Comparison of ENCODE assay signal across 12 mouse cellular contexts in genomic region chr7:4125306-4125705, GRCm38 (mm10). TPM values are rescaled to one million over a fixed set of nuclear protein-coding genes. Genes with fewer than 3 reads are reported as not detected.
A peak's percentile ranks its signal among the peaks of the same experiment; 100 is the strongest.
DNase-seq lines count a peak whose midpoint lies in the region; ATAC-seq and TF ChIP-seq lines count a peak whose summit lies in the region.
"Had no signal": no experiment of that assay in that cellular context is flagged by ENCODE, and none has a peak within 500 bp of the region (broad histone marks: within the 10 kb centered on the region; RNA-seq: fewer than 3 reads in every experiment).

No protein-coding gene starts in this region.

- 0 out of 2 replicates have a peak, but pooled peaks cover under 1% of the 10 kb centered on the region for H3K27me3 ChIP-seq in kidney, postnatal 0 days (ENCODE audit: insufficient read depth, low read length)
- peaks cover 8% of the 10 kb centered on the region; the same call in 1 of the 2 replicates for H3K27me3 ChIP-seq in hindbrain, embryonic 10.5 days (ENCODE audit: insufficient read depth, poor library complexity, severe bottlenecking)
- no peaks in the 10 kb centered on the region for H3K27me3 ChIP-seq in midbrain, postnatal 0 days (ENCODE audit: insufficient read depth, low read length)

- H3K36me3 ChIP-seq in kidney, postnatal 0 days (ENCODE audit: insufficient read depth, low read length), result no peaks in the 10 kb centered on the region
- H3K36me3 ChIP-seq in hindbrain, embryonic 10.5 days, result peaks cover 49% of the 10 kb centered on the region
- peaks cover 25% of the 10 kb centered on the region for H3K36me3 ChIP-seq in midbrain, postnatal 0 days (ENCODE audit: insufficient read depth, low read length)

- no peaks in the 10 kb centered on the region for H3K9me3 ChIP-seq in kidney, postnatal 0 days (replicated peaks; ENCODE audit: low read length)
- 0 out of 2 replicates have a peak, but pooled peaks cover 3% of the 10 kb centered on the region for H3K9me3 ChIP-seq in hindbrain, embryonic 10.5 days
- H3K9me3 ChIP-seq in midbrain, postnatal 0 days (ENCODE audit: low read length), result no peaks in the 10 kb centered on the region

- TF ChIP-seq CTCF in kidney, postnatal 0 days (IDR thresholded peaks at IDR 0.05; ENCODE audit: low read depth), result peak; percentile 25; the same call in 1 of the 2 replicates
- TF ChIP-seq CTCF in midbrain, postnatal 0 days (IDR thresholded peaks at IDR 0.05), result peak; percentile 37

- DNase-seq in kidney, postnatal 0 days (ENCODE audit: low spot score), result no peak
- no peak for DNase-seq in kidney, postnatal 10 days
- DNase-seq in cerebellum, adult 9-11 months, result peak; percentile 49
- DNase-seq in hindbrain, embryonic 10.5 days (ENCODE audit: low spot score), result no peak
- no peak for DNase-seq in midbrain, postnatal 0 days (ENCODE audit: low spot score)
- no peak for DNase-seq in adrenal gland, adult 8-10 months
- DNase-seq in ovary, postnatal 10 days (ENCODE audit: low spot score), result no peak
- DNase-seq in embryo, embryonic 11 days, result no peak
- DNase-seq: kidney, adult 18-20 months had no signal

- no peak overlapping the region for H3K9ac ChIP-seq in kidney, postnatal 0 days (ENCODE audit: low read depth, low read length)
- 0 out of 2 replicates have a peak overlapping the region, but pooled peaks have one; percentile 29 for H3K9ac ChIP-seq in midbrain, postnatal 0 days (replicated peaks; ENCODE audit: low read length, poor library complexity, severe bottlenecking)

- no peak overlapping the region for H3K4me3 ChIP-seq in kidney, postnatal 0 days (replicated peaks; ENCODE audit: low read depth, low read length)
- H3K4me3 ChIP-seq in hindbrain, embryonic 10.5 days, result peak overlapping the region; percentile 68; the same call in 1 of the 2 replicates
- H3K4me3 ChIP-seq in midbrain, postnatal 0 days (ENCODE audit: low read depth, low read length), result no peak overlapping the region

- no peak overlapping the region for H3K4me2 ChIP-seq in kidney, postnatal 0 days (ENCODE audit: low read length)
- H3K4me2 ChIP-seq in midbrain, postnatal 0 days (ENCODE audit: low read depth, low read length, poor library complexity, severe bottlenecking), result no peak overlapping the region
- H3K4me2 ChIP-seq: heart, embryonic 11.5 days had no signal

- H3K4me1 ChIP-seq in kidney, postnatal 0 days (replicated peaks; ENCODE audit: insufficient read depth, low read length), result no peaks in the 10 kb centered on the region
- peaks cover 55% of the 10 kb centered on the region for H3K4me1 ChIP-seq in hindbrain, embryonic 10.5 days (replicated peaks)
- H3K4me1 ChIP-seq in midbrain, postnatal 0 days (ENCODE audit: insufficient read depth, low read length), result peaks cover 14% of the 10 kb centered on the region

- no peak for ATAC-seq in kidney, postnatal 0 days (replicated peaks; ENCODE audit: low FRiP score, low read depth)
- ATAC-seq in midbrain, postnatal 0 days (ENCODE audit: low FRiP score), result no peak

- H3K27ac ChIP-seq in kidney, postnatal 0 days, result no peak overlapping the region
- peak overlapping the region; percentile 89 for H3K27ac ChIP-seq in hindbrain, embryonic 10.5 days
- peak overlapping the region; percentile 83 for H3K27ac ChIP-seq in midbrain, postnatal 0 days (ENCODE audit: low read depth, low read length)
- H3K27ac ChIP-seq: macrophage had no signal

- 34% methylated on average over 9 of the region's 9 CpGs for WGBS in kidney, postnatal 0 days
- WGBS in hindbrain, embryonic 10.5 days, result 31% methylated on average over 9 of the region's 9 CpGs
- WGBS in midbrain, postnatal 0 days, result 28% methylated on average over 9 of the region's 9 CpGs

RNA-seq across cellular contexts. Expression of gene Ttyh1, which starts 6.1 kb away (rescaled TPM):
- 1.5 and 1.9 TPM in 2 replicates for polyA plus RNA-seq in kidney, postnatal 0 days (2015; fragmentation: Nextera tagmentation; extraction: Ambion mirVana)
- polyA plus RNA-seq in hindbrain, embryonic 10.5 days (2016; fragmentation: Nextera tagmentation; extraction: Ambion mirVana), result 31.2 and 67.4 TPM in 2 replicates
- total RNA-seq in midbrain, postnatal 0 days (2014; rRNA removed), result 433 and 742 TPM in 2 replicates
- 186 and 226 TPM in 2 replicates for polyA plus RNA-seq in midbrain, postnatal 0 days (2015; fragmentation: Nextera tagmentation; extraction: Ambion mirVana)
- 1 to 10 TPM in 3 of 4 experiments, under 1 TPM in 1; 0.80 to 2.0 (median 1.6) TPM for total RNA-seq in adrenal gland, adult 8-10 months (2022)

RNA-seq across cellular contexts. Expression of gene Leng8, which starts 11.5 kb away (rescaled TPM):
- polyA plus RNA-seq in kidney, postnatal 0 days (2015; fragmentation: Nextera tagmentation; extraction: Ambion mirVana), result 30.4 and 30.8 TPM in 2 replicates
- polyA plus RNA-seq in hindbrain, embryonic 10.5 days (2016; fragmentation: Nextera tagmentation; extraction: Ambion mirVana), result 68.7 and 91.4 TPM in 2 replicates
- total RNA-seq in midbrain, postnatal 0 days (2014; rRNA removed), result 176 and 253 TPM in 2 replicates
- 52.7 and 64.1 TPM in 2 replicates for polyA plus RNA-seq in midbrain, postnatal 0 days (2015; fragmentation: Nextera tagmentation; extraction: Ambion mirVana)
- total RNA-seq in adrenal gland, adult 8-10 months (2022), result 100 to 1,000 TPM in 3 of 4 experiments, 10 to 100 TPM in 1; 83.9 to 238 (median 155) TPM

RNA-seq across cellular contexts. Expression of gene Leng9, which starts 24.9 kb away (rescaled TPM):
- 4.1 and 4.4 TPM in 2 replicates for polyA plus RNA-seq in kidney, postnatal 0 days (2015; fragmentation: Nextera tagmentation; extraction: Ambion mirVana)
- 1.6 and 2.5 TPM in 2 replicates for polyA plus RNA-seq in hindbrain, embryonic 10.5 days (2016; fragmentation: Nextera tagmentation; extraction: Ambion mirVana)
- 3.3 and 4.9 TPM in 2 replicates for total RNA-seq in midbrain, postnatal 0 days (2014; rRNA removed)
- polyA plus RNA-seq in midbrain, postnatal 0 days (2015; fragmentation: Nextera tagmentation; extraction: Ambion mirVana), result 4.7 and 5.3 TPM in 2 replicates
- 10 to 100 TPM in 3 of 4 experiments, 1 to 10 TPM in 1; 9.7 to 13.0 (median 11.5) TPM for total RNA-seq in adrenal gland, adult 8-10 months (2022)

RNA-seq across cellular contexts. Expression of gene Cdc42ep5, which starts 39.4 kb away (rescaled TPM):
- 48.1 and 52.4 TPM in 2 replicates for polyA plus RNA-seq in kidney, postnatal 0 days (2015; fragmentation: Nextera tagmentation; extraction: Ambion mirVana)
- 16.9 and 23.5 TPM in 2 replicates for polyA plus RNA-seq in hindbrain, embryonic 10.5 days (2016; fragmentation: Nextera tagmentation; extraction: Ambion mirVana)
- total RNA-seq in midbrain, postnatal 0 days (2014; rRNA removed), result 6.6 and 9.7 TPM in 2 replicates
- 8.3 and 8.5 TPM in 2 replicates for polyA plus RNA-seq in midbrain, postnatal 0 days (2015; fragmentation: Nextera tagmentation; extraction: Ambion mirVana)
- 10 to 100 TPM; 26.9 to 41.0 (median 37.1) TPM for total RNA-seq in adrenal gland, adult 8-10 months (2022)
- polyA plus RNA-seq: CD4-positive, CD25-positive, alpha-beta regulatory T cell, adult 4 months; macrophage had no signal

Comparison
In these comparisons a context has a peak if more than half of its experiments do, and no peak if none do; other contexts are left out.
1. RNA of gene Ttyh1, which starts 6.1 kb away (polyA plus RNA-seq): 186 to 226 TPM in midbrain, postnatal 0 days and 31.2 to 67.4 TPM in hindbrain, embryonic 10.5 days; 1.5 to 1.9 TPM in kidney, postnatal 0 days; every median in the first group is over 10 times any median in the second.